8 mouse cellular contexts compared by ENCODE assay signal in the genomic region with DNA sequence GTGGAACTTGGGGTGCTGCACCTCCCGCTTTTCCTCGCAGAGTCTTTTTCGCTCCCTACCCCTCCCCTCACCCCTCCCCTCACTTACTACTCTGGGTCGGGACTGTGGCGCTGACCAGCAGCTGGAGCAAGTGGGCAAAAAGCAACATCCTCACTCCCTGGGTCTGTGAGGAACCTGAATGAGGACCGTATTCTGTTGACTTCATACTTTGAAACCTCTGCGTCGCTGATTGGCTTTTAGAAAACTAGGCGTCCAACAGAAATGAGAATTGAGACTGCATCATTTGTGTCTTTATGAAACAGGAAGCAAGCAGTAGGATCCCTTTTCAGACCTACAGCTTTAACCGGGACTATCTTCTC. TPM values are rescaled to one million over a fixed set of nuclear protein-coding genes. Genes with fewer than 3 reads are reported as not detected.
DNase-seq lines count a peak whose midpoint lies in the region; ATAC-seq and TF ChIP-seq lines count a peak whose summit lies in the region.
"Not testable (repeated sequence)": the region's sequence is repeated elsewhere in the genome, so short reads cannot be mapped to it uniquely, and the experiment has no call there.

No protein-coding gene starts in this region.

- DNase-seq in c-Kit-positive CD71-negative TER-119-negative erythroid progenitor cells, embryonic 14.5 days (ENCODE audit: low read depth), result peak; percentile 17
- DNase-seq in heart, postnatal 4 days, result peak; percentile 12
- peak; percentile 24 for DNase-seq in kidney, postnatal 10 days
- peak; percentile 50 to 61 for DNase-seq in spleen, adult 2 months (ENCODE audit: low read depth in 1 of 2, low spot score in 2 of 2)

- H3K4me1 ChIP-seq in E14TG2a.4 (replicated peaks; ENCODE audit: low read depth, low read length), result peaks cover 29% of the 10 kb centered on the region
- not testable (repeated sequence) for H3K4me1 ChIP-seq in forebrain, embryonic 12.5 days; liver, embryonic 15.5 days (replicated peaks); midbrain, embryonic 15.5 days; spleen, adult 2 months (ENCODE audit: control insufficient read depth, insufficient read depth, insufficient read length)

- ATAC-seq in forebrain, embryonic 12.5 days (ENCODE audit: low FRiP score), result 0 out of 2 replicates have a peak, but pooled peaks have one; percentile 46
- ATAC-seq in liver, embryonic 15.5 days (ENCODE audit: insufficient read depth), result not testable (repeated sequence)
- ATAC-seq in midbrain, embryonic 15.5 days (replicated peaks), result peak; percentile 53

- H3K9ac ChIP-seq in forebrain, embryonic 12.5 days, result peak overlapping the region; percentile 53
- not testable (repeated sequence) for H3K9ac ChIP-seq in liver, embryonic 15.5 days
- H3K9ac ChIP-seq in midbrain, embryonic 15.5 days, result peak overlapping the region; percentile 34

- WGBS in forebrain, embryonic 12.5 days, result 3% methylated on average over 10 of the region's 10 CpGs
- WGBS in liver, embryonic 15.5 days (ENCODE audit: insufficient replicate concordance), result 1% methylated on average over 10 of the region's 10 CpGs
- WGBS in midbrain, embryonic 15.5 days, result 2% methylated on average over 10 of the region's 10 CpGs
- 0% methylated on average over 10 of the region's 10 CpGs for WGBS in spleen, adult 2 months

- TF ChIP-seq POLR2A in spleen, adult 2 months (IDR thresholded peaks at IDR 0.05; ENCODE audit: low read depth, low read length), result peak; percentile 9; the same call in 1 of the 2 replicates

- not testable (repeated sequence) for TF ChIP-seq CTCF in E14TG2a.4 (conservative IDR thresholded peaks at IDR 0.05; ENCODE audit: low read length); spleen, adult 2 months (IDR thresholded peaks at IDR 0.05; ENCODE audit: extremely low read depth, insufficient read depth, insufficient read length, insufficient replicate concordance)

- not testable (repeated sequence) for H3K27ac ChIP-seq in forebrain, embryonic 12.5 days; liver, embryonic 15.5 days (replicated peaks); midbrain, embryonic 15.5 days
- peak overlapping the region; percentile 34; the same call in 1 of the 2 replicates for H3K27ac ChIP-seq in spleen, adult 2 months (ENCODE audit: insufficient read depth, low read length)

- peak overlapping the region; percentile 79 for H3K4me2 ChIP-seq in forebrain, embryonic 12.5 days
- H3K4me2 ChIP-seq in liver, embryonic 15.5 days, result peak overlapping the region; percentile 63
- peak overlapping the region; percentile 95 for H3K4me2 ChIP-seq in midbrain, embryonic 15.5 days

- peaks cover 49% of the 10 kb centered on the region for H3K27me3 ChIP-seq in E14TG2a.4 (ENCODE audit: insufficient read depth, low read length)
- H3K27me3 ChIP-seq in forebrain, embryonic 12.5 days, result peaks cover 45% of the 10 kb centered on the region
- H3K27me3 ChIP-seq in liver, embryonic 15.5 days, result peaks cover 44% of the 10 kb centered on the region
- peaks cover 16% of the 10 kb centered on the region for H3K27me3 ChIP-seq in midbrain, embryonic 15.5 days (replicated peaks)
- H3K27me3 ChIP-seq in spleen, adult 2 months (ENCODE audit: control insufficient read depth, insufficient read depth, low read length), result not testable (repeated sequence)

- H3K4me3 ChIP-seq in E14TG2a.4 (replicated peaks; ENCODE audit: low read length), result peak overlapping the region; percentile 74
- H3K4me3 ChIP-seq in forebrain, embryonic 12.5 days (replicated peaks), result peak overlapping the region; percentile 44
- peak overlapping the region; percentile 30 for H3K4me3 ChIP-seq in liver, embryonic 15.5 days (replicated peaks)
- H3K4me3 ChIP-seq in midbrain, embryonic 15.5 days, result peak overlapping the region; percentile 43
- peak overlapping the region; percentile 75 for H3K4me3 ChIP-seq in spleen, adult 2 months (ENCODE audit: extremely low read depth, insufficient read depth, insufficient read length)

- not testable (repeated sequence) for H3K36me3 ChIP-seq in E14TG2a.4 (ENCODE audit: insufficient read depth, low read length); forebrain, embryonic 12.5 days (replicated peaks); liver, embryonic 15.5 days (replicated peaks); midbrain, embryonic 15.5 days (replicated peaks); spleen, adult 2 months (ENCODE audit: control insufficient read depth, insufficient read depth, low read length)

- peaks cover 17% of the 10 kb centered on the region for H3K9me3 ChIP-seq in E14TG2a.4 (ENCODE audit: low read length)
- H3K9me3 ChIP-seq in forebrain, embryonic 12.5 days; liver, embryonic 15.5 days (replicated peaks); midbrain, embryonic 15.5 days: not testable (repeated sequence)

RNA-seq across cellular contexts. Expression of a gene that starts 10.0 kb away (rescaled TPM):
- polyA plus RNA-seq in forebrain, embryonic 12.5 days (2016; fragmentation: Nextera tagmentation; extraction: Ambion mirVana), result not detected in 2 replicates
- total RNA-seq in heart, postnatal 4 days (2021), result not detected
- not detected in 2 replicates for polyA plus RNA-seq in liver, embryonic 15.5 days (2015; fragmentation: Nextera tagmentation; extraction: Ambion mirVana)
- not detected in 2 replicates for polyA plus RNA-seq in midbrain, embryonic 15.5 days (2015; fragmentation: Nextera tagmentation; extraction: Ambion mirVana)
- 0.43 and 0.44 TPM in 2 replicates for polyA plus RNA-seq in spleen, adult 2 months (2012; rRNA removed)

RNA-seq across cellular contexts. Expression of a gene that starts 17.7 kb away (rescaled TPM):
- polyA plus RNA-seq in forebrain, embryonic 12.5 days (2016; fragmentation: Nextera tagmentation; extraction: Ambion mirVana), result not detected in 2 replicates
- total RNA-seq in heart, postnatal 4 days (2021), result not detected
- polyA plus RNA-seq in liver, embryonic 15.5 days (2015; fragmentation: Nextera tagmentation; extraction: Ambion mirVana), result not detected in 2 replicates
- not detected in 2 replicates for polyA plus RNA-seq in midbrain, embryonic 15.5 days (2015; fragmentation: Nextera tagmentation; extraction: Ambion mirVana)
- not detected in 2 replicates for polyA plus RNA-seq in spleen, adult 2 months (2012; rRNA removed)

RNA-seq across cellular contexts. Expression of a gene that starts 53.3 kb away (rescaled TPM):
- not detected in 2 replicates for polyA plus RNA-seq in forebrain, embryonic 12.5 days (2016; fragmentation: Nextera tagmentation; extraction: Ambion mirVana)
- 1 to 10 TPM in 1 of 2 experiments, under 1 TPM in 1; 0.98 to 1.1 TPM for total RNA-seq in heart, postnatal 4 days (2021)
- polyA plus RNA-seq in liver, embryonic 15.5 days (2015; fragmentation: Nextera tagmentation; extraction: Ambion mirVana), result not detected in 2 replicates
- not detected in 2 replicates for polyA plus RNA-seq in midbrain, embryonic 15.5 days (2015; fragmentation: Nextera tagmentation; extraction: Ambion mirVana)
- polyA plus RNA-seq in spleen, adult 2 months (2012; rRNA removed), result 0.08 and 0.19 TPM in 2 replicates

RNA-seq across cellular contexts. Expression of a gene that starts 56.8 kb away (rescaled TPM):
- polyA plus RNA-seq in forebrain, embryonic 12.5 days (2016; fragmentation: Nextera tagmentation; extraction: Ambion mirVana), result not detected in 2 replicates
- total RNA-seq in heart, postnatal 4 days (2021), result not detected
- polyA plus RNA-seq in liver, embryonic 15.5 days (2015; fragmentation: Nextera tagmentation; extraction: Ambion mirVana), result not detected in 2 replicates
- not detected in 2 replicates for polyA plus RNA-seq in midbrain, embryonic 15.5 days (2015; fragmentation: Nextera tagmentation; extraction: Ambion mirVana)
- 0.15 TPM in 1 of 2 replicates, not detected in the other for polyA plus RNA-seq in spleen, adult 2 months (2012; rRNA removed)
